In the genomic region with DNA sequence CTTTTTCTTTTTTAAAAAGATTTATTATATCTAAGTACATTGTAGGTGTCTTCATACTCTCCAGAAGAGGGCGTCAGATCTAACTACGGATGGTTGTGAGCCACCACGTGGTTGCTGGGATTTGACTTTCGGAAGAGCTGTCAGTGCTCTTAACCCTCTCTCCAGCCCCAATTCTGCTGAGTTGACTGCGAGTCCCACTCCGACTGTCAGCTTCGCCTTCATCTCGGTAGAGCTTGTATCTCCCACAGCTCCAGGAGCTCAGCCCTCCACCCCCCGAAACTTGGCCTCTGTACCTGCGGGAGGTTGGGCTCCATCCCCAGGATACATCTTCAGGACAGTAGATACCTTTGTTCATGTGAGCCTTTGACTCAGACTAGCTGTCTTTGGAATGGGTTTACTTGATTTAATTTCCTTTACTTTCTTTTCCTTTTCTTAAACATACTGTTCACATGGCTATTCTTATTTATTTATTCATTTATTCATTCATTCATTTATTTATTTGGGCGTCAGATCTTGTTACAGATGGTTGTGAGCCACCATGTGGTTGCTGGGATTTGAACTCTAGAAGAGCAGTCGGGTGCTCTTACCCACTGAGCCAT, we compare ENCODE assay signal across 8 mouse cellular contexts. TPM values are rescaled to one million over a fixed set of nuclear protein-coding genes. Genes with fewer than 3 reads are reported as not detected.
DNase-seq lines count a peak whose midpoint lies in the region; ATAC-seq and TF ChIP-seq lines count a peak whose summit lies in the region.

A gene (plus strand): TSS at position 138 of the 599 bp plus-strand sequence.

- H3K27ac ChIP-seq in thymus, adult 2 months (ENCODE audit: control insufficient read depth, insufficient read depth, low read length): no peak within 1 kb of the TSS
- peak within 1 kb of the TSS; percentile 51 for H3K27ac ChIP-seq in intestine, embryonic 15.5 days

- no peaks in the 10 kb centered on the region for H3K9me3 ChIP-seq in intestine, embryonic 15.5 days
- H3K9me3 ChIP-seq in megakaryocyte, embryonic 14.5 days: no peaks in the 10 kb centered on the region

- DNase-seq in thymus, adult 2 months: no peak
- no peak for DNase-seq in thymus, postnatal 36 days
- peak; percentile 38 for DNase-seq in c-Kit-positive CD71-negative TER-119-negative erythroid progenitor cells, embryonic 14.5 days (ENCODE audit: low read depth)
- DNase-seq in gastrocnemius, postnatal 36 days: no peak
- DNase-seq in urinary bladder, postnatal 25 days (ENCODE audit: low spot score): no peak
- no peak for DNase-seq in spleen, adult 18-20 months

- H3K27me3 ChIP-seq in thymus, adult 2 months (ENCODE audit: control insufficient read depth, insufficient read depth, low read length): no peaks in the 10 kb centered on the region
- H3K27me3 ChIP-seq in intestine, embryonic 15.5 days (replicated peaks): no peaks in the 10 kb centered on the region
- H3K27me3 ChIP-seq in megakaryocyte, embryonic 14.5 days (replicated peaks): no peaks in the 10 kb centered on the region

- peak within 1 kb of the TSS; percentile 65 for H3K4me2 ChIP-seq in intestine, embryonic 15.5 days (replicated peaks)

- intact Hi-C loops in gastrocnemius, postnatal 36 days (cut with DNase I): no loop called here

- peak within 1 kb of the TSS; percentile 73 for H3K9ac ChIP-seq in intestine, embryonic 15.5 days

- peak; percentile 71 for ATAC-seq in intestine, embryonic 15.5 days

- peak within 1 kb of the TSS; percentile 69 for H3K4me3 ChIP-seq in thymus, adult 2 months (ENCODE audit: control insufficient read depth, insufficient read depth, low read length)
- H3K4me3 ChIP-seq in intestine, embryonic 15.5 days (replicated peaks): peak within 1 kb of the TSS; percentile 85
- H3K4me3 ChIP-seq in megakaryocyte, embryonic 14.5 days (replicated peaks): peak within 1 kb of the TSS; percentile 98

- WGBS in thymus, adult 2 months: 11% methylated on average over 12 of the region's 12 CpGs
- WGBS in intestine, embryonic 15.5 days: 8% methylated on average over 12 of the region's 12 CpGs

- peaks cover 7% of the 10 kb centered on the region for H3K4me1 ChIP-seq in thymus, adult 2 months (replicated peaks; ENCODE audit: control insufficient read depth, insufficient read depth, low read length)
- peaks cover 12% of the 10 kb centered on the region for H3K4me1 ChIP-seq in intestine, embryonic 15.5 days (replicated peaks)
- peaks cover 37% of the 10 kb centered on the region for H3K4me1 ChIP-seq in megakaryocyte, embryonic 14.5 days

- no peak for TF ChIP-seq CTCF in thymus, adult 2 months (IDR thresholded peaks at IDR 0.05; ENCODE audit: borderline replicate concordance, control insufficient read depth, extremely low read depth, insufficient read depth, low read length, poor library complexity)

- peaks cover 9% of the 10 kb centered on the region for H3K36me3 ChIP-seq in thymus, adult 2 months (ENCODE audit: control insufficient read depth, insufficient read depth, low read length)
- H3K36me3 ChIP-seq in intestine, embryonic 15.5 days: peaks cover 9% of the 10 kb centered on the region; the same call in 1 of the 2 replicates
- peaks cover 33% of the 10 kb centered on the region for H3K36me3 ChIP-seq in megakaryocyte, embryonic 14.5 days (replicated peaks; ENCODE audit: low read length)

- no peak for TF ChIP-seq POLR2A in thymus, adult 2 months (IDR thresholded peaks at IDR 0.05; ENCODE audit: control insufficient read depth, extremely low read depth, insufficient read depth, low read length, poor library complexity)

RNA-seq across cellular contexts. Expression of the gene that starts here (rescaled TPM):
- 74.6 and 77.9 TPM in 2 replicates for polyA plus RNA-seq in thymus, adult 2 months (2012; rRNA removed)
- 10 to 100 TPM; 38.3 to 49.1 TPM for total RNA-seq in gastrocnemius, postnatal 36 days (2021)
- polyA plus RNA-seq in intestine, embryonic 15.5 days (2015; fragmentation: Nextera tagmentation; extraction: Ambion mirVana): 225 and 226 TPM in 2 replicates
- 10.2 and 29.9 TPM in 2 replicates for polyA plus RNA-seq in megakaryocyte, embryonic 14.5 days (2012; ENCODE audit: insufficient read depth, low replicate concordance)
